Mouse (Mus musculus): ENCODE measurements around the gene Ddx60.

Ddx60 gene

DNA sequence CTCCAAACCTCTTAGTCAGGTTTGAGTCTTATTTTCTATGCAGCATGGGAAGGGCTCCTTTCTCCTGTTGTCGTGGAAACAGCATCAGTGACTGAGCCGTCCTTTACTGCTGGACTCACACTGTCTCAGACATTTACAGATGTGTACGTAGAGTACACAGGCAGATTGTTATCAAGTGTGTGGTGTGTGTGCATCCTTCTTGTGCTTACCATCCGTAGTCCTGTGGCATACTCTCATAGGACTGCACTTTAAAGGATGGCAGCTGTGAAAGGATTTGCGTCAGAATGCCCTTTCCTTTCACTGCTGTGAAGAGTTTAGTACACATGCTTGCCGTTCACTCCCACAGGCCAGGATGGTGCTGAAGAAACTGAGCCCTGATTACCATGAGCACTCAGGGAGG, 61.6 kb downstream of the Ddx60 start:
- DNase-seq = no peak

DNA sequence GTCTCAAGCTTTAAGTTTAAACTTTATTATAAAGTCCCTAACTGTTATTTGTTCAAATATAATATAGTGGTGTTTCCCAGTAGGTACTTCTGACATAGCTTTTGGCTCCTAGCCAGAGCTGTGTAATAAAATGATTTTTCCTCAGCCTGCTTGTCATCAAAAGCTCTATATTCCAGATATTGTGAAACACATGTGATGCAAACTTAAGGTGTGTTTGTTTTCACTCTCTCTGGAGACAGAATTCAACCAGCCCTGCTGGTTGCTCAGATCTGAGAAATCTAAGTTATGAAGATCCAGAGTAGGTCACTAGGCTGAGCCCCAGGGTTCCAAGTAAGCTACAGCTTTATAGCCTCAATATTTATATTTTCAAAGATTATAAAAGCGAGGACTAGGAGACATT, 64.9 kb downstream of the Ddx60 start:
- no peak for DNase-seq

DNA sequence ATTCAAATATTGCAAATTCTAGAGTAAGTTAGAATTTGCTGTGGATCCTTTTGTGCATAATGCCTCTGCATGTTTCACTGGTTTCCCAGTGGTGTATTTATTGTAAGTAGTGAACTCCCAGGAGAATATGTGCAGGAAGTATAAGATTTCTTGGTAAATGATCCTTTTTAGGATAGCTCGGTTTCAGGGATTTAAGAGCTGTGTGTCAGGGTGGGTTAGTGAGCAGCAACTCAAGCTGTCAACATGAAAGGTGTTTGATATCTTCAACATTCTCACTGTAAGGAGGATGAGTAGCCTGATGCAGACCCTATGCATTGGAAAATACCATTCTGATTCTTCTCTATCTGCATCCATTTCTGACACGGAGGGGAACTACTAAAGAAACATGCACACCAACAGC, 69.2 kb downstream of the Ddx60 start:
- no peak for DNase-seq

DNA sequence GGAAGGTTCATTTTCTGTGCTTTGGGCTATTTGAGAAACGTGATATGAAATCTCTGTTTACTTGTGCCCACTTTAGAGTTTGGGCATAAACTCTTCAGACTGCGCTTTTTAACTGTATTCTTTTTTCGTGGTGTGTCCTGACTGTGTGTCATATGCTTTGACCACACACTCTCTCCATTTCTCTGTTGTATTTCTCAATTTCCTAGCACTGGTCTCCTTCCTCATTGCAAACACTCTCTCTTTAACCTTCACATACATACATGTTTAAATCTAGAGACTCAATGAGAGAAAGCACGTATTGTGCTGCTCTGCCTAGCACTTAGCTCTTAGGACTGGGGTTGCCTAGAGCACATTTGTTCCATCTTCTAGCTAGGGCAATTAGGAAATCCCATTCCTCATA, 86.3 kb downstream of the Ddx60 start:
- DNase-seq = no peak

DNA sequence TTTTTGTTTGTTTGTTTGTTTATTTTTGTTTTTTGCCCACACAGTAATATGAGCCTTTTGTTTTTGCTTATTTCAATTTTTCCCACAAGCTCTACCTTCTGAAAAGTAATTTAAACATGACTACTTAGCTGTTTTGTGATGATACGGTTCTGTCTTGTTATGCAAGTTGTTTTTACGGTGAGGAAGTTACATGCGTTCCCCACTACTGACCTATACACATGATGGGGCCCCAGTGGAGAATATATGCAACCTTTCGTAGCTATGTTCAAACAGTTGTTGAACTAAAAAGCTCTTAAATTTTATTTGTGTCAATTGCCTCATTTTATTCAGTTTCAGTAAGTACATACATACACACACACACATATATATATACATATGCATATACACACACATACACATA, 86.7 kb downstream of the Ddx60 start:
- no peak for DNase-seq

DNA sequence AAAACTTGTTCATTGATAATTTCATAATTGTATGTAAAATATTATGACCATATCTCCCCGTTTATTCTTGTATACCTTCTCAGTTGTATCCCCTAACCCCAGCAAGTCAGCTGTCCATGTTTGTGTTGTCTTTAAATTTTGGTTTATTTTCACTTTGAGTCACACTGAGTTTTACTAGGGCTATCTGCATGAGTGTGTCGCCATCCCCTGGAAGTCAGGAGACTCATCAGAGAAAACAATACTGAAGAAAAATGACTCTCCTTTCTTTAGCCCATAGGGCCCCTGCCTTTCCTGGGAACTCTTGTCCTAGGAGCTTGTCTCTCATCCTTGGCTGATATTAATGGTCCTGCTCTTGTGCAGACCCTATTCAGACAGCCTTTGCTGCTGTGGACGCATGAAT, 106.5 kb downstream of the Ddx60 start:
- DNase-seq = no peak

DNA sequence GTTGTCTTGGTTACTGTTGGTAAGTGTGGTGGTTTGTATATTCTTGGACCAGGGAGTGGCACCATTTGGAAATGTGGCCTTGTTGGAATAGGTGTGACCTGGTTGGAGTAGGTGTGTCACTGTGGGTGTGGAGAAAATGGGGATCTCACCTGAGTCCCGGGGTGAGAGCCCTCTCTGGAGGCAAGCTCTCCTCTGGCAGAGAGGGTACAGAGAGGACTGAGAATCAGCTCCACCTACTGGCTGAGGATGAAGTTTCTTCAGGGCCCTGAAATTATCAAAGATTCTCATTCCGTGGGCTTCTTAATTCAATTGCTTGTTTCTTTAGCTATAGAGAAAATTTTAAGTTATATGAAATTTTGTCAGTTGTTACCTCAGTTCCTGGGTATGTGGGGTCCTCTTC, 118.9 kb downstream of the Ddx60 start:
- no peak for DNase-seq

DNA sequence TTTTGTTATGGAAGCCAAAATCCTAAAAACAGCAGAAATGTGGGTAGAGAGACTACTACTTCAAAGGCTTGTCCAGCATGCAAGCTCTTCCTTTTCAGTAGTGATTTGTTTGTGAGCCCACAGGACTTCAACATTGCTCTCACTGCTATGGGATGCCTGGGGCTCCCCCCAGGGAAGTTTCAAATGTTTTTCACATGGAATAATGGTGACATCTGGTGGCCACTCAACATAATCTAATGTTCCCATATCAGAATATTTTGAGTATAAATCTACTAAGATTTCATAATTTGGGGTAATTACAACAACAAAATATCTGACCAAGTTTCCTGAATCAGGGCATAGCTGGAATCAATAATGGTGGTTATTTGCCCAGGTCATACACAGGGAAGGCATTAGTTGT, 132.5 kb downstream of the Ddx60 start:
- no peak for DNase-seq

DNA sequence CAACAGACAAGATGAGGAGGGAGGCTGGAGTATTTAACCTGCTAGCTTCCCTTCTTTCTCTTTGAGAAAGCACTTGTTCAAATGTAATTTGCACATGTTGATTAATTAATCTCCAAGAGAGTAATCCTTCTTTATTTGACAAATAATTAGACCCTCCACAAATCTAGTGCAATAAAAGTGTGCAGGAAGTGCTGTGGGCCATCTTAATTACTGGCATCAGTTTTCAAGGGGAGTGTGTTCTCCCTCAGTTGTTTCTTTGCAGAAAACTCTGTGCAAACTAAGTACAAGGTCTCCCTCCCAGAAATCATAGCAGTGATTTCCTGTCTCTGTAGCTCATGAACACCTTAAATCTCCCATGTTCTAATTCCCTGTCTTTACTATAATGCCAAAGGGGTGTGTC, 140.4 kb downstream of the Ddx60 start:
- no peak for DNase-seq

DNA sequence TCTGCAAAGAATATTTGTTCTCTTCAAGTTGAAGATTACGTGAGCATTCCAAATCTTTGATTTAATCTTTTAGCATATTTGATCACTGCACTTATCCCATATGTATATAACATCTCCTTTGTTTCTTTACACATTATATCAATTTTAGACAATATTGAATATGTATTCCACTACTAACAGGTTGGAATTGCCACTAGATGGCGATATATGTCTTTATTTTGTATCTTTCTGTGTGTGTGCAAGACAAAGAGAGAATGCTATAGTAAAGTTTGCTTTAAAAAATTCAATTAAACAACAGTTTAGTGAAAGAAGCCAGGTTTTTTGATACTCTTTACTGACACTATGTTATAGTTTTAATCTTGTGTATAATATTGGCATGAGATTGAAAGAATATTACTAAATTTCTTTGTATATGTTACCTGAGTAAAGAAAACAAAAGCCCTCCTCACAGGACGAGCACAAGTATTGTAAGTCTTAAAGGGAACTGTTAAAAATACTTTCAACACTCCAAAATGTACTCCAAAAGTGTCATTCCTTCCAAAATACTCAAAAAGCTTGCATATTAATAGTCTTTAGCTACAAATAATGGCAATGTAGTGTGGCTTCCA, 152.4 kb downstream of the Ddx60 start:
- no peak for DNase-seq

DNA sequence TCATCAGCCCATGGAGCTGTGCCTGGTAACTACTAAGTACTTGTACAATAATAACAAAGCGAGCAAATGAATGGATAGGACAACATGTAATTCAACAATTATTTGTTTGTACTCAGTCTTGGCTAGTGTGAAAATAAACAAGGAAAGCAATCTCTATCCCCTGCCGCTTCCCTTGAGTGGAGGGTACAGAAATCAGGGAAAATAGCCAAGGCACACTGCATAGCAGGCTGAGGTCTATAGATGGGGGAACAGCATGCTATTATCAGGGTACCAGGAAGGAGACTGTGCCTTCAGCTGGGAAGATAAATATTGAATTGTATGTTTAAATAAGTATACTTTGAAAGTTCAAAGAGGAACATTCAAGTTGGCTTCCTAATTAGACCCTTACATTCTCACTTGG, 153.9 kb downstream of the Ddx60 start:
- no peak for DNase-seq

Measured in thymus, adult 18-20 months (tissue).